Mouse (Mus musculus): ENCODE results near the gene 1700025G04Rik. TPM values are rescaled to one million over a fixed set of nuclear protein-coding genes. Genes with fewer than 3 reads are reported as not detected.

1700025G04Rik gene
- total RNA-seq, 2 experiments from 2014 or later, result 78.1 to 78.9 TPM

DNA sequence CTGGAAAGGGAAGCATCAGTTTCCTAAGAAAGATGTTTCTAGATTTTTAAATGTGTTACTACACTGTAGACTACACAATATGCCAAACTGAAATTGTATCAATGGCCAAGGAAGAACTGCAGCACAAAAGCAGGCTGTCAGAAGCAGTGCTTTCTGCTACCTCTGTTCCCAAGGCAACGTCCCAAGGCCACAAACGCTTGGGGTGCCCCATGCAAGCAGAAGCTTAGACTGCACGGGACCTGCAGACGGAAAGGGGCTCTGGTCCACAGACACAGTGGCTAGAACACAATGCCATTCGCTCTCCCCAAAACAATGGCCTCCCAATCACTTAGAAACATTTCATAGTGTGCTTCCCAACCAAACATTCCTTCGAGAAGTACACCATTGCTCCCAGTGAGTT is 59.4 kb downstream of the 1700025G04Rik start:
- DNase-seq, result no peak

DNA sequence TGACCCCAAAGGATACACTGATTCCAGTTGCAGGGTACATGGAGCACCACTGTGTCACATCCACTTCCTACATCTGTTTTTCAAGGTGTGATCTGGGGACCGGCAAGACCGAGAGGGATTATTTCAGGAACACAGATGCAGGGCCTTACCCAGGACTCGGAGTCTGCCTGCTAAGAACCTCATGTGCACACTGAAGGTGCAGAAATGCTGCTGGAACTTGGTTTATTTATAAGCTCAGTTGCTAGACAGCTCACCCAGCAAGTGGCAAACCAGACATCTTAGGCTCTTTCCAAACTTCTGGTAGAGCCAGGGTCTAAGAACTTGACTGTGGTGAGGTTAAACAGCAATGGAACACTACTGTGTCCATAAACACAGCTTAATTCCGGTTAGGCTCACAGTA is 61.2 kb downstream of the 1700025G04Rik start:
- DNase-seq, result no peak

DNA sequence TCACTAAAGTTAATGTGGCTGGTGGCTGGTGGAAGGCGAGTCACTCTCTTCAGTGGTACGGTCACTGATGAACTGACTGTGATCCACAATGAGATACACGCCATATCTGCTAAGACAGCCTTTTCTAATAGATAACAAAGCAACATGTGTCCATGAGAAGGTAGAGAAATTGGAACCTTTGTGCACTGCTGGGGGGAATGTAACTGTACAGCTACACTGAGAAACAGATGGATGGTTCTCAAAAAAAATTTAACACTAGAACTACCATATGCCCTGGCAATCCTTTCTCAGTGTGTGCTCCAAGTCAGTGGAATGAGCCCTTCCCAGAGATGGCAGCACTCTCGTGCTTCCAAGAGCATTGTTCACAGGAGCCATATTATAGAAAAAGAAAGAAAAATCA is 63.2 kb downstream of the 1700025G04Rik start:
- no peak for DNase-seq

- DNase-seq, result no peak
Observed at GRCm38 (mm10) chr1:152025308-152025707, 64.6 kb downstream of the 1700025G04Rik start.

DNA sequence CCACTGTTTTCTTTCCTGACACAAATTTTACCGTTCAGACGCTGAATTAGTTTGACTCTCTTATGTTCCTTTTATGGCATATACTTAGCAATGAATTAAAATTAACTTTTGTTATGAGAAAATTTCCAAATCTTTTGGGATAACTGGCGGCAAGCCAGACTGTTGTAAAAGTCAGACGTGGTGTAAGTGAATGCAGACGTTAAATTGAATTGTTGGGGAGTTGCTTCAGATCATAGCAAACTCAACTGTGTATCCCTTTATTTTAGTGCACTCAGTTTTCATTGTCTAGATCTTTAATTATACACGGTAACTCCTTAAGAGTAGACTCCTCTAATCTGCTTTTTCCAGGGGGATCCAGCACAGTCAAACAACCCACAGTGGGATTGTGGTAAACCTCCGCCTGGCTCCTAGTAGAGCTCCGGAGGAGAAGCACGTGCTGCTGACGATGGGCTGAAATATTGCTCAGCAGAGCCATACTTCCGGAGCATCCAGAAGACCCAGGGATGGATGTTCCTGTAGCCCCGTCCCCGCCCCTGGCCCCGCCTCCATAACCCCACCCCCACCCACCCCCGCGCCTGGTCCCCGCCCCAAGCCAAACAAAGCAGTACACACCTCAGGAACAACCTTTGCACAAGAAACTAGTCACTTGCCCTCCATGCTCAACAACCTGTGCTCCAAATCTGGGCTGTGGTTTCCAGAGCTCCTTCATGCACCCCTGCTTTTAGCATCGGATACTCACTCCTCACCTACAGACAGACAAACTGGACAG is 65.7 kb downstream of the 1700025G04Rik start:
- DNase-seq, result no peak

- no peak for DNase-seq
Observed at GRCm38 (mm10) chr1:152020812-152021211, 69.1 kb downstream of the 1700025G04Rik start.

GRCm38 (mm10) chr1:152020070-152020469 is 69.9 kb downstream of the 1700025G04Rik start:
- no peak for DNase-seq

- no peak for DNase-seq
Observed at GRCm38 (mm10) chr1:152019196-152019595, 70.7 kb downstream of the 1700025G04Rik start.

- no peak for DNase-seq
Observed at GRCm38 (mm10) chr1:152018322-152018721, 71.6 kb downstream of the 1700025G04Rik start.

DNA sequence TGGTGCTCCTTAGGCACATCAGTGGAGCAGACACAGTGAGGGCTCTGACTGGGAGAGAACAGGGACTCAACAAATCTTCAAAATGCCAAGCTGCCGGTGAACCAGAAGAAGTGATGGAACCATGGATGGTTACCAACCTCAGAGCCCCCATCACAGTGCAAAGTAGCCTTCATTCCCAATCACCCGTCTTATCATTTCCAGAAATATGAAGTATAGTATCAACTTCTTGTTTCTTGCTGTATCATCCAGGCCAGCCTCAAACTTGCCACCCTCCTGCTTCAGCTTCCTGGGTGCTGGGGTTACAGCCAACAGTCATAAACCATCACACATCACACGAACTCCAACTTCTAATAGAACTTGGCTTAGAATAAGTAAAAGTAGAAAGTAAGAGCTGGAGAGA is 73.3 kb downstream of the 1700025G04Rik start:
- no peak for DNase-seq

DNA sequence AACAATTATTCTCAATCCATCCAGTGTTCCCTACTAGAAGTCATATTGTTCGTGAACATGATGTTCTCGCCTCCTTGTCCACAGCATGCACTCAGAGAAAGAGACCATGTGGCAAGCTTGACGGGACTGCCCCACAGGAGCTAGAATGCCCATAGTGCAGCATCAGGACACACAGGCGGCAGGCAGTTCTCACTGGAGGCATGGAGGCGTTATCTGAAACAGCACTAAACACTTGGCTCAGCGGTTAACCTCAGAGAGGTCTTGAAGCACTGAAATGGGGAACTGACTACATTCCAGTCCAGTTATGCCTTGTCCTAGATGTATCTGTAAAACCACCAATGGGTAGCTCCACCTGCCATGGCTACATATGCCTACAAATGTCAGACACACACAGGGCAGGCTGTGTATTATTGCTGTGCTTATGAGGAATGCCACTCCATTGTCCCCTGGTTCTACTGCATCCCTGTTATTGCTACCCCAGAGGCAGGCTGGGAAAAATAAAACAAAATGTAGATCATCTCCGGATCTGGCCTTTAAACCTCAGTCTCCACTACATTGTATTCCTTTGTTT is 74.3 kb downstream of the 1700025G04Rik start:
- DNase-seq, result no peak

DNA sequence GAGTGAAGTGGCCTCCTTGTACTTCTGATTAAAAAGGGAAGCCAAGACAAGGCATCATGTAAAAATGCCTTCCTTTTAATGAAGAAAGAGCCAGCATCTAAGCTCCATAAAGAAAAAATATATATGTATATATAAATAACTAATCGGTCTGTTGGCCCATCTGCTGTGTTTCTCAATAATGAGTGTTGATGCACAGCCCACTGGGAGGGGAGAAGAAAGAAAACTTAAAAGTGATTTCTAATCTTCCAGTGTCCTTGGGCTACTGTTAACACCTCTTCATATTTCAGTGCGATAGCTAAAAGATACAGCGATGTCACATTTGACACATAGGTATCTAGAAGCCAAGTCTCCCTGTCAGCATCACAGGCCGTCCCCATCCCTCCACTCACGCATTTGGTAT is 78.2 kb downstream of the 1700025G04Rik start:
- DNase-seq, result no peak

GRCm38 (mm10) chr1:152010251-152010980 is 79.5 kb downstream of the 1700025G04Rik start:
- DNase-seq, result no peak

- DNase-seq, result no peak
Observed at GRCm38 (mm10) chr1:152008473-152008991, 81.4 kb downstream of the 1700025G04Rik start.

GRCm38 (mm10) chr1:152006529-152006928 is 83.4 kb downstream of the 1700025G04Rik start:
- DNase-seq, result no peak

- DNase-seq, result no peak
Observed at GRCm38 (mm10) chr1:152004509-152004908, 85.4 kb downstream of the 1700025G04Rik start.

DNA sequence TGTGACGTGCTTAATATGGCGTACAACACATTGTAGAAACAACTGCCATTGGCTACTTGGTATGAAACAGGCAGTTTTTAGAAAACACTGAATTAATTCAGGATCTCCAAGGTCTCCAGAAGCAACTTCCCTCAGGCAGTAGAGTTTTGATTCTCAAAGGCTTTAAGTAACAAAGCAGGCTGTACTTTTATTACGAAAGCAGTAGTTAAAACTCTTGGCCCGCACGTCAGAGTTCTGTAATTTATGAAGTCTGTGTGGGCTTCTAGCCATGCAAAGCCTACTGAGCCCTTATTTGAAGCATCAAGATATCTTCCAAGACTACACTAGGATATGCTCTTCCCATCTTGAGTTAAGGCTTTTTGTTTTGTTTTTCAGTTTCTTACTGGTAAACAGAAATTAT is 89.5 kb downstream of the 1700025G04Rik start:
- no peak for DNase-seq

DNA sequence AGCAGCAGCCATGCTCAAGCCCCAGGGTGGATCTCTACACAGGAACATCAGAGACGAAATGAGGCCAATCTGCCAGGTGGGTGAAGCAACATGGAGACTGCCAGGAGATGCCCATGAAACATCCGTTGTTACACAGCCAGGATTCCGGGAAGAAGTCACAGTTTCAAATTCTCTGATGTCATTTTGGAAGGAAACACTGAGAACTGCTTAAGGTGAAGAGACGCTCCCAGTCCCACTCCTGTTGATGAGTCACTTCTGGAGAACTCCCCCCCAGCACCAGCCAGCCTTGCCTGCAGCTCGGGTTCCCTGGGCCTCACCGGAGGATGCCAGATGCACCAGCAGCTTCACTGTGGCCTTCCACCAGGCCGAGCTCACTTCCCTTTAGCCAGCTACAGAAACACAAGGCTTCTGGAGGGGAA is 90.5 kb downstream of the 1700025G04Rik start:
- DNase-seq, result no peak

GRCm38 (mm10) chr1:151998721-151999206 is 91.2 kb downstream of the 1700025G04Rik start:
- no peak for DNase-seq

- no peak for DNase-seq
Observed at GRCm38 (mm10) chr1:151997591-151997990, 92.3 kb downstream of the 1700025G04Rik start.

DNA sequence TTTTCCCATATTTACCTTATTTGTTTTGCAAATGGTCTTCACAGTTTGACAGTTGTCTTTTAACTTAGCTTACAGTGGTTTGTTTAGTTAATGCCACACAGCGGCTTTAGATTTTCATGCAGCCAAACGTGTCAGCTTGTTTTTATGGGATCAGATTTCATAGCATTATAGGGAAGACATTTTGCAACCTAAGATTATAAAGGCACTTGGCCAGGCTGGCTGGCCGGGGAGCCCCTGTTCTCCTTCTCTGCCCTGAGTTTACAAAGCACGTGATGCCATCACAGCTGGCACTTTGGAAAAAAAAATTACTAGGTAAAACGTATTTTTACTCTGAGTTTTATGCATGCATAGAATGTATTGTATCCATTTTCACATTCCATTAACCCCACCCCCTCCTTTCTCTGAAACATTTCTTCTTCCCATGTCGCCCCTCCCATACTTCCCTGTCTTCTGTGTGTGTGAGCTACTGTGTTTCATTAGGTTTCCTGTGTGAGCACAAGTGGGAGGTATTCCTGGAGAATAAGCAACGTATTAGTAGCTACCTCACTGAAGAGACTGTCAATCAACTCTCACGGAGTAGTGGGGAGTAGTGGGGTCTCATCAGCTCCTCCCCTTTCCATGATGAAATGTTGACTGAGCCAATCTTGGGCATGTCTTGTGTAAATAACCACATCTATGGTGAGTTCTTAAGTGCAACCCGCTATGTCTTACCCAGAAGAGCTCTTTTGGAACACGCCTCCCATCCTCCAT is 93.8 kb downstream of the 1700025G04Rik start:
- DNase-seq, result no peak

- no peak for DNase-seq
Observed at GRCm38 (mm10) chr1:151994271-151994670, 95.7 kb downstream of the 1700025G04Rik start.

Data from layer of hippocampus, postnatal 36 days (tissue).